Mouse (Mus musculus) pancreas, adult 10 weeks (tissue): Measurements from ENCODE around the gene Gm9972. TPM values are rescaled to one million over a fixed set of nuclear protein-coding genes. Genes with fewer than 3 reads are reported as not detected.

Experiments used
- polyA plus RNA-seq: library from polyadenylated mRNA; stranded (reverse); fragments of 350-450 nt; fragmentation: Illumina TruSeq; extraction: RNeasy Lipid Tissue Mini Kit (QIAGEN cat#74804); gene quantifications from one replicate; pipeline ENCODE4 v1.2.3, GENCODE M21; 2015; ENCODE audit warnings: low read depth, low replicate concordance; ENCODE audit not compliant: insufficient read depth

Gene Gm9972
- not detected for polyA plus RNA-seq

DNA sequence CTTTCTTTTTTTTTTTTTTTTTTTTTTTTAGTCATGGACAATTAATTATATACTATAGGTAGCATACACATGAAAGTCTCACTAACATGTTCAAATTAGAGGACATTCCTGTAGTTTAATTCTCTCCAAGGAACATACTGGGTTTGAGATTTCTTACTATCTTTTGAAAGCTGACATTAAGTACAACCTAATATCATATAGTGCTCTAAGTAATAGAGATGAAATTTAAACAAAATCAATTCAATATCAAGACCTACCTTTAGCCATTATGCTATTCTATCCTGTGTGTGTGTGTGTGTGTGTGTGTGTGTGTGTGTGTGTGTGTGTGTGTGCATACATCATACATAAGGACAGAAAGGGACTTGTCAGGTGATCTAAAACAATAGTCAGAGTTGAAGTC lies at the start of gene Gm9972:
Gene Gm9972, plus strand, starts transcription at position 301 of the 400 bp plus-strand sequence.

Other genes with a start within 250 kb of the Gm9972 start
- gene Atp10b, start 114.1 kb downstream of the Gm9972 start, polyA plus RNA-seq: not detected